Mouse (Mus musculus) neural tube, embryonic 13.5 days (tissue): Measurements from ENCODE around the gene Zfp354c. TPM values are rescaled to one million over a fixed set of nuclear protein-coding genes. Genes with fewer than 3 reads are reported as not detected.

Source experiments
- ATAC-seq: fragments of 200-750 bp; cut with Nextera tagmentation; 2 replicates; pipeline ENCODE4 v1.8.0; 2017; ENCODE audit warnings: low read depth, mild to moderate bottlenecking, moderate TSS enrichment, moderate library complexity
- H3K27ac ChIP-seq: fragments of 300-500 bp; sonication (generic); replicated peaks from 2 replicates; pipeline ENCODE4 v1.5.1; 2015; ENCODE audit warnings: moderate library complexity, mild to moderate bottlenecking, inconsistent platforms
- H3K27me3 ChIP-seq: fragments of 300-500 bp; sonication (generic); 2 replicates; pipeline ENCODE4 v1.6.1; 2015; ENCODE audit warnings: mild to moderate bottlenecking, inconsistent platforms
- H3K36me3 ChIP-seq: fragments of 300-500 bp; sonication (generic); 2 replicates; pipeline ENCODE4 v1.6.1; 2015; ENCODE audit warnings: mild to moderate bottlenecking, inconsistent platforms
- H3K4me1 ChIP-seq: fragments of 300-500 bp; sonication (generic); replicated peaks from 2 replicates; pipeline ENCODE4 v1.6.1; 2015; ENCODE audit warnings: inconsistent platforms
- H3K4me2 ChIP-seq: fragments of 300-500 bp; sonication (generic); 2 replicates; pipeline ENCODE4 v1.6.1; 2015; ENCODE audit warnings: inconsistent platforms, mild to moderate bottlenecking, moderate library complexity
- H3K4me3 ChIP-seq: fragments of 300-500 bp; sonication (generic); 2 replicates; pipeline ENCODE4 v1.5.1; 2015; ENCODE audit warnings: mild to moderate bottlenecking, inconsistent platforms
- H3K9ac ChIP-seq: fragments of 300-500 bp; sonication (generic); 2 replicates; pipeline ENCODE4 v1.6.1; 2015; ENCODE audit warnings: moderate library complexity, mild to moderate bottlenecking, inconsistent platforms
- H3K9me3 ChIP-seq: fragments of 300-500 bp; sonication (generic); 2 replicates; pipeline ENCODE4 v1.6.1; 2016; ENCODE audit warnings: inconsistent platforms
- WGBS: fragments of 180-500 bp; shearing (Covaris S2); methylation state at CpG from one replicate; pipeline ENCODE4 v1.1.7; 2015; 5-methylcytosine and 5-hydroxymethylcytosine counted together
- polyA plus RNA-seq: library from polyadenylated mRNA; unstranded; fragments of >200 nt; fragmentation: Nextera tagmentation; extraction: Ambion mirVana; gene quantifications from 2 replicates; pipeline ENCODE4 v1.2.1, GENCODE M21; 2015

The Zfp354c gene
- 53.0 and 55.6 TPM in 2 replicates for polyA plus RNA-seq

DNA sequence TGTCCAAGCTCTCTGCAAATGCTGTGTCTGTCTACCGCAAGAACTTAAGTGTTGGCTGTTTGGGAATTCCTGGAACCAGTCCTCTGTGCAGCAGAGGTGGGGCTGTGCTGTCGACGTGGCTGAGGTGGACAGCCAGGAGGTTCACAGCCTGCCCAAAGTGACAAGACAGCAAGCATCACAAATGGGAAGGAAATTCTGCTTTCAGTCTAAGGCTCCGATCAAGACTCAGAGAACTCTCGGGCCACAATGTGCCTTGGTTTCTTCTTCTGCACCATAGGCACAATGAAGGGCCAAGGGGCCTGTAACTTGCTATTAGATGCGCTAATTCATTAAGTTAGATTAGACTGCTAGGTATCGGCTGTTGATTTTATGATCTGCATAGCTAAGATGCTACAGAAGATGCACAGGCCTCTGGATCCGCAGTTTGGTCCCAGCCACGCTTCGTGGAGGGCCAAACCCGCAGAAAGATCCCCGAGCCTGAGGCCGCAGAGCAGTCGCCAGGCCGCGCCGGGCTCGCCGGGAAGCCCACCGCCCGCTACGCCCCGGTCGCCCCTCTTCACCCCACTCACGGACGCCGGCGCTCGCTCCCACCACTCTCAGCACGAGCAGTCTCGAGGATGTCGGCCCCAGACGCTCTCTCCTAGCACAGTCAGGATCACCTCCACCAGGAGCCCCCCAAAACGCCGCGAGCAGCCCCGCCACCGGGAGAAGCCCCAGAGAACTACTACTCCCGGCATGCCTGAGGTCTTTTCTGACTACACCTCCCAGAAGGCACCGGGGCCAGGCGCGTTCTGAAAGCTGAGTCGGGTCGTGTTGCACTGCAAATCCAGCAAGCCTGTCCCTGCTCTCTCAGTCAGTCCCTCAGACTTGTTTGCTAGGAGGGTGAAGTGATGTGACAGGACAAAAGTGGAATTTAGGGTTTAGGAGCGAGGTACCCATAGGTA is at the start of gene Zfp354c:
Gene Zfp354c, minus strand, starts transcription at position 715 of the 944 bp plus-strand sequence.
- ATAC-seq, result peak; percentile 98
- Histone ChIP-seq H3K36me3 (peaks cover 35% of the 10 kb centered on the region), H3K4me3 (peak within 1 kb of the TSS; percentile 74), H3K9me3 (0 out of 2 replicates have a peak, but pooled peaks cover 2% of the 10 kb centered on the region), H3K27ac (peak within 1 kb of the TSS; percentile 75; the same call in 1 of the 2 replicates), H3K4me2 (peak within 1 kb of the TSS; percentile 67), H3K27me3 (no peaks in the 10 kb centered on the region), H3K9ac (peak within 1 kb of the TSS; percentile 92), H3K4me1 (peaks cover 12% of the 10 kb centered on the region)
- 2% methylated on average over 45 of the region's 45 CpGs for WGBS

DNA sequence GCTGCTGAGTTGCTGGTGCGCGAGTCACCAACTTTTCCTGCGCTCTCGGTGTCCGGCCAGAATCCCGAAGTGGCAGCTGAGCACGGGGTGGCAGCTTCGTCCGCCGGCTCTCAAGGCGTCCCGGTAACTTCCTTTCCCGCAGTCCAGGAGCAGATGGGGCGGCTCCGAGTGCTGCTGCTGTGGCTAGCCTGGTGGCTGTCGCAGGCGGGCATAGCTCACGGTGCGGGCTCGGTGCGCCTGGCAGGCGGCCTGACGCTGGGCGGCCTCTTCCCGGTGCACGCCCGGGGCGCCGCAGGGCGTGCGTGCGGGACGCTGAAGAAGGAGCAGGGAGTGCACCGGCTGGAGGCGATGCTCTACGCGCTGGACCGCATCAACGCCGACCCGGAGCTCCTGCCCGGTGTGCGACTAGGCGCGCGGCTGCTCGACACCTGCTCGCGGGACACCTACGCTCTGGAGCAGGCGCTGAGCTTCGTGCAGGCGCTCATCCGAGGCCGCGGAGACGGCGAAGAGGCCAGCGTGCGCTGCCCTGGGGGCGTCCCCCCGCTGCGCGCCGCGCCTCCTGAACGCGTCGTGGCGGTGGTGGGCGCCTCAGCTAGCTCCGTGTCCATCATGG is 23.6 kb upstream of the Zfp354c start:
- Histone ChIP-seq H3K4me1 (peaks cover 16% of the 10 kb centered on the region), H3K9me3 (no peaks in the 10 kb centered on the region), H3K27me3 (peaks cover 74% of the 10 kb centered on the region), H3K9ac (peak overlapping the region; percentile 67), H3K27ac (no peak overlapping the region), H3K4me2 (peak overlapping the region; percentile 75), H3K36me3 (no peaks in the 10 kb centered on the region), H3K4me3 (peak overlapping the region; percentile 43)
- WGBS, result under 1% methylated on average over 71 of the region's 72 CpGs
- ATAC-seq, result peak; percentile 8; the same call in 1 of the 2 replicates

DNA sequence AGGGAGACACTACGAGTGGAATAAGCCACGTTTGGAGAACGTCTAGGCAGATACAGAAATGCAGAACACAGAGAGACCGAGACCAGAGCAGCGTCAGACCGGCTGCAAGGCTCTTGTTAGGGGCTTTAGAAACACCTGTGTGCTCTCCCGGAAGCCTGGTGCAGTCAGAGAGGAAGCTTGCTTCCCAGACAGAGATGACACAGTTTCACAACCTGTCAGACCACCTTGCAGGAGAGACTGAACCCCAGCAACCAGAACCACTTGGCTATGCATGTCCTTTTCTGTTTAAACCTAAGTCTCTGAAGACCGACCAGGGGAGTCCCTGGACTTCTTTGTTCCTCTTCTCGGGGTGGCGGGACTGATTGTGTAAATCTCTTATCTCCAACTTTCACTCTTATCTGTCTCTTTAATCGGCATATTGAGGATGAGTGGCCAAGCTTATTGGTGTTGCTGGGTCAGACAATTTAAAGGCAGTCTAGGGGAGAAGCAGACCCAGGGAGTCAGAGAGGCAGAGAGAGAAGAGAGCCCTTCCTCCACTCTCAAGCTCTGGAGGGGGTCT is 22.7 kb upstream of the Zfp354c start, which contains the start of gene Grm6:
Gene Grm6, plus strand, starts transcription at position 509 of the 559 bp plus-strand sequence.
- ATAC-seq, result no peak
- no peaks in the 10 kb centered on the region for H3K9me3 ChIP-seq
- peaks cover 74% of the 10 kb centered on the region for H3K27me3 ChIP-seq
- peaks cover 16% of the 10 kb centered on the region for H3K4me1 ChIP-seq
- peak within 1 kb of the TSS; percentile 43 for H3K4me3 ChIP-seq
- no peaks in the 10 kb centered on the region for H3K36me3 ChIP-seq
- H3K9ac ChIP-seq, result peak within 1 kb of the TSS; percentile 67
- 3% methylated on average over 11 of the region's 11 CpGs for WGBS
- peak within 1 kb of the TSS; percentile 75 for H3K4me2 ChIP-seq
- H3K27ac ChIP-seq, result no peak within 1 kb of the TSS

DNA sequence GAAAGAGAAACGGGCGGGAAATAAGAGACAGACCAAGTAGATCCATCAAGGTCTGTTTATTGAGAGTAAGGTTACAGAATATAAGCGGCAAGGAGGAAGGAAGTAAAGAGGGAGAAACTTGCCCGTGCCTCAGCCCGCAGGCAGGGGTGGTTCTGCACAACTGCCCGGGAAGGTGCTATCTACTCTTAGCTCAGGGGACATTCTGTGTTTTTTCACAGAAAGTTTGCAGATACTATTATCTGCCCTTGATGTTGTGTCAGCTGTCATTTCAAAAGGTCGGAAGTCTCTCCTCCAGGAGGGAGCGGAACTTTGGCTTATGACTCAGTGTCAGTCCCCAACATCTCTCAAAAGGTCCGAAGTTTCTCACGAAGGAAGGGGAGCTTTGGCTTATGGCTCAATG is 21.8 kb upstream of the Zfp354c start:
- H3K9ac ChIP-seq, result no peak overlapping the region
- no peak overlapping the region for H3K4me3 ChIP-seq
- no peak for ATAC-seq
- no peaks in the 10 kb centered on the region for H3K9me3 ChIP-seq
- no peaks in the 10 kb centered on the region for H3K36me3 ChIP-seq
- H3K4me1 ChIP-seq, result peaks cover 16% of the 10 kb centered on the region
- H3K27ac ChIP-seq, result no peak overlapping the region
- peaks cover 73% of the 10 kb centered on the region for H3K27me3 ChIP-seq
- WGBS, result 4% methylated on average over 10 of the region's 10 CpGs
- no peak overlapping the region for H3K4me2 ChIP-seq

DNA sequence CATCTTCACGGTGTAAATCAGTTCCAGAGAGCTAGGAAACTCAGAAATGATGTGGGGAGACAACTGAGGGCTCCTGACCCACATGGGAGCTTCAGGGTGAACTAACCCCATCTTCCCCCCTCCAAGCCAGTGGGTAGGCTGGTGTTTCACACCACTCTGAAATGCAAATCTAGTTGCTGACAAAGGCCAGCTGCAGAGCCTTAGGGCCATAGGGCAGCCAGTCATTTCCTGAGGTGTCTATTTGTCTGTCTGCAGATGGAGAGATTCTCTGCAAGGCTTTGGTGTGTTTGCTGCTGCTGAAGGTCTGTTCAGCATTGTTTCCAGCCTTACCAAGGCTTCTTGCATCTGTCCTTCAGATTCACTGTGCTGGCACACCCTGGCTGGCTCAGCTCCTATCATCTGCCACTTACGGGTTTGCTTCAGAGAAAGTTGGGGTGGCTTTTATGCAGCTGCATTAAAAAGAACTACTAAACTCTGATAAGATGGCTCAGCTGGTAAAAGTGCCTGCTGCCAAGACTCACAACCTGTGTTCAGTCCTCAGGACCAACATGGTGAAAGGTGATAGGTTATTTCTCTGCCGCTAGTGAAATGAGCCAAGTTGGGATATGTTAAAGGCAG is 21.1 kb upstream of the Zfp354c start:
- Histone ChIP-seq H3K4me1 (peaks cover 16% of the 10 kb centered on the region), H3K36me3 (no peaks in the 10 kb centered on the region), H3K9ac (no peak overlapping the region), H3K27ac (no peak overlapping the region), H3K4me2 (no peak overlapping the region), H3K9me3 (no peaks in the 10 kb centered on the region), H3K27me3 (peaks cover 66% of the 10 kb centered on the region), H3K4me3 (no peak overlapping the region)
- 39% methylated on average over 3 of the region's 3 CpGs for WGBS
- ATAC-seq, result no peak

DNA sequence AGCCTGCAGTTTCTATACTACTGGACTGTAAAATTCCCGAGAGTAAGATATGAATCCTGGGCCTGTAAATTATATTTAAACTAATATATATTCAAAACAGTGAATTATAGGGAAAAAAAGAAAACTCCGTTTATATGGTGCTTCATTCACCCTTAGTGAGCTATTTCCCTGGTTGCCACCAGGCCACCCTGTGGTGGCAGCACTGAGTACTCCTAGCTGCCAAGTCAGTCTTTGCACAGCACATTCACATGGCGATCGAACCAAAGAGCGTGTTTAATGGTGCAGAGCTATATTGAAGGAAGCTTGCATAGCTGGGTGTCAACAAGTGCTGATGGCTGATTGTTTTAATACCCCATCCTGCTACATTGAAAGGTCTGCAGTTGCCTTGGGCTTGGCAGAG is 19.5 kb upstream of the Zfp354c start:
- Histone ChIP-seq H3K4me2 (no peak overlapping the region), H3K27ac (no peak overlapping the region), H3K9me3 (no peaks in the 10 kb centered on the region), H3K4me3 (no peak overlapping the region), H3K4me1 (peaks cover 16% of the 10 kb centered on the region), H3K27me3 (peaks cover 51% of the 10 kb centered on the region), H3K36me3 (no peaks in the 10 kb centered on the region), H3K9ac (no peak overlapping the region)
- no peak for ATAC-seq
- 73% methylated on average over 5 of the region's 5 CpGs for WGBS

DNA sequence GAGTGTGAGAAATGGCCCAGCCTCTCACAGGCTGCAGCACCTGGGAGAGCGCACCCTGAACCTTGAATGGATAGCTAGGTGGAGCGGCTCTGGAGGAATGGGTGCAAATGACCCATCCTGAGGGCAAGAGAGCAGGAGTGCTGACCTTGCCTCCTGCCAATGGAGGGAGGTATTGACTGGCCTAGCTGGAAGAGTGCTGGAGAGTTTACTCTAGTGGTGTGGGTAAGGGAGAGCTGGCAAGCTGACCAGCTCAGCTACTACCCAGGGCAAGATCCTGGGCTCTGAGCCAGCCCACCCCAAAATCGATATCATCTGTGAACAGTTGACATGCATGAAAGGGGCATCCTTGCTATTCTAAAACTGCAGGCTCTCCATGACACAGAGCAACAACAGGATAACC is 18.4 kb upstream of the Zfp354c start:
- WGBS, result 92% methylated on average over 3 of the region's 3 CpGs
- Histone ChIP-seq H3K27ac (no peak overlapping the region), H3K9ac (no peak overlapping the region), H3K4me1 (peaks cover 10% of the 10 kb centered on the region), H3K27me3 (peaks cover 40% of the 10 kb centered on the region), H3K9me3 (no peaks in the 10 kb centered on the region), H3K4me3 (no peak overlapping the region), H3K4me2 (no peak overlapping the region), H3K36me3 (no peaks in the 10 kb centered on the region)
- no peak for ATAC-seq

DNA sequence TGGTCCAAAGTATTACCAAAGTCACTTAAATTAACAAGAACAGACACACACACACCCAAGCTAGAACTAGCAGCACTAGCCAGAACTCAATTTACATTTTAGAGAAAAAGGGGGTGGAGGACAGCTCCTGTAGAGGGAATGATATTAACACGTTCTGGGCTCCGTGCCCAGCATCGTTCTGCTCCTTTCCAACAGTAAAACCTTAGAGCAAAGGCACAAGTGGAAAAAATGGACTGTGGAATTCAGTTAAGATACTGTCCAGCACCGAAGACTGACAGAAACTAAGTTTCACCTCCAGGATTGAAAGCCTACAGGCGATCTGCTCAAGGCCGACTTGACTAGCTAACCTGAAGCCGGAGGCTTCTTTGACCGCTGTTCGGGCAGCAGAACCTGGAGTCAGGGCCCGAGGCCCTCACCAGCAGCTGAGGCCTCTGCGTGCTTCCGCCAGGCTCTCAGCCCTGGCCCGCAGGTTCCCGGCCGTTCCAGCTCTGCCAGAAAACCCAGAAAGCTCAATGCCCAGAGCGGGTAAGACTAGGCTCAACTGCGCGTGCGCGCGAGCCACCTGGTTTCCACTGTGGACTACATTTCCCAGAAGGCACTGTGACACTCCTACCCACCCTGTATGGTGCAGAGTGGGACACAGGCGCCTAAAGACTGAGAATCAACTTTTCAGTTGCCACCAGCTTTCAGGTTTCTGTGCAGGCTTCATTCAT is 13.7 kb upstream of the Zfp354c start, which contains the start of gene Zfp879:
Gene Zfp879, minus strand, starts transcription at position 530 of the 713 bp plus-strand sequence.
- Histone ChIP-seq H3K4me2 (peak within 1 kb of the TSS; percentile 67), H3K4me1 (peaks cover 10% of the 10 kb centered on the region), H3K27ac (peak within 1 kb of the TSS; percentile 78), H3K4me3 (peak within 1 kb of the TSS; percentile 45), H3K9ac (peak within 1 kb of the TSS; percentile 74), H3K9me3 (no peaks in the 10 kb centered on the region), H3K27me3 (no peaks in the 10 kb centered on the region), H3K36me3 (no peaks in the 10 kb centered on the region)
- ATAC-seq, result peak; percentile 96
- 26% methylated on average over 22 of the region's 22 CpGs for WGBS

DNA sequence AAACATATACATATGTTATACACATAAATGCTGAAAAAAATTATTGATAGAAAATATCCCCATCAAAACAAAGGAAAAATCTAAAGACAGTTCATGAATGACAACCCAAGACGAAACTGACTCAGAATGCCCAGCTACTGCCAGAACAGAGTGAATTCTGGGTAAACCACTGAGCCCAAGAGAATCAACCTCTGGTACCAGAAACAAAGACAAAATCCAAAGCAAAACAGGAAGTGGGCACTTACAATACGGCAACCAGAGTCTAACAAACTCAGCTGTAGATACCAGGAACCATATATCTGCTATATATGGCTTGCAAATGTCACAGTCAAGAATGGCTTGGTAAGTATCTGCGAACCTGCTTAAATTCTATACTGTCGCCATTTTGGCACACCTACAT is 8.2 kb upstream of the Zfp354c start:
- ATAC-seq, result no peak
- Histone ChIP-seq H3K27ac (no peak overlapping the region), H3K27me3 (no peaks in the 10 kb centered on the region), H3K4me3 (no peak overlapping the region), H3K36me3 (peaks cover 15% of the 10 kb centered on the region), H3K9ac (no peak overlapping the region), H3K4me2 (no peak overlapping the region), H3K4me1 (peaks cover 5% of the 10 kb centered on the region), H3K9me3 (peaks cover 15% of the 10 kb centered on the region)
- WGBS, result 86% methylated on average over 4 of the region's 4 CpGs

DNA sequence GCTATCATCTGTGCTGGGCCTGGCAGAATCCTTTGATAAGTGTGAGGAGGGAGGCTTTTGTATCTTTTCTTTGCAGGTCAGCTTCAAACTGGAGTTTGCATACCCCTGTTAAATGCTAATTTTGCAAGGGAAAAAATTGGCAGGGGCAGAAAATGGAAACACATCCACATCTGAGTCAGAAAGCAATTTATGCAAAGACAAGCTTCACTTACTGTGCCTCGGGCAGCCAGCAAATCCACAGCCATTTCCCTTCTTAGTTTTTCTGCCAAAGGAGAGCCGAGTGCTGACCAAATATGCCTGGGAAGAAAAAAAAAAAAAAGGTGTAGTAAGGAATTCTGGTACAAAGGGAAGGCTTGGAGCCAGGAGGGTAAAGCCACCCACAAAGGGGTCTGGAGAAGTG is 1.3 kb downstream of the Zfp354c start:
- no peak for ATAC-seq
- no peaks in the 10 kb centered on the region for H3K9me3 ChIP-seq
- peak overlapping the region; percentile 74 for H3K4me3 ChIP-seq
- peaks cover 12% of the 10 kb centered on the region for H3K4me1 ChIP-seq
- H3K27me3 ChIP-seq, result no peaks in the 10 kb centered on the region
- WGBS, result 64% methylated on average over 2 of the region's 2 CpGs
- peaks cover 44% of the 10 kb centered on the region for H3K36me3 ChIP-seq
- no peak overlapping the region for H3K27ac ChIP-seq
- H3K9ac ChIP-seq, result peak overlapping the region; percentile 92
- peak overlapping the region; percentile 67 for H3K4me2 ChIP-seq

DNA sequence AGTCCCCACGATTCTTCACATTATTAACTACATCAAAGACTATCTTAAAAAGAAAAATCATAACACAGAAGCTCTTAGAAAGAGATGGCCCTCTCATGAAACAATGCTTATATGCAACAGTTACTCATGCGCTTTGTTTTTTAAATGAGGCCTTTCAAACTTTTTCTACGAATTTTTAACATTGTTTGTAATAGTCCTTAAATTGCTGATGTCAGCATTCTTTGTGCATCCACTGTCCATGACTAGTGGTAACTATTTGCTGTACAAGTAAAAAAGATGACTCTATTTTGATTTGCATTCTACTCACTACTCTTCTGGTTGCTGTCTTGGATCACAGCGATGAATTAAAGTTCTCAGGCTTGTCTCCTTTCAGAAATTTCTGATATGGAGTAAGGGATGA is 13.3 kb downstream of the Zfp354c start:
- H3K4me2 ChIP-seq, result no peak overlapping the region
- peaks cover 97% of the 10 kb centered on the region for H3K36me3 ChIP-seq
- H3K9me3 ChIP-seq, result peaks cover 79% of the 10 kb centered on the region
- ATAC-seq, result no peak
- H3K9ac ChIP-seq, result no peak overlapping the region
- no peaks in the 10 kb centered on the region for H3K27me3 ChIP-seq
- no peak overlapping the region for H3K4me3 ChIP-seq
- no peak overlapping the region for H3K27ac ChIP-seq
- 99% methylated on average over 4 of the region's 4 CpGs for WGBS
- no peaks in the 10 kb centered on the region for H3K4me1 ChIP-seq
